Mouse (Mus musculus): Measurements from ENCODE around the gene Smug1.

The Smug1 gene

GRCm38 (mm10) chr15:103176874-103177421, 10.1 kb upstream of the Smug1 start:
- peak; percentile 66 to 71 for DNase-seq

GRCm38 (mm10) chr15:103173251-103173650, 6.4 kb upstream of the Smug1 start:
- no peak for DNase-seq

- no peak for DNase-seq
Measured at GRCm38 (mm10) chr15:103172537-103172936, 5.6 kb upstream of the Smug1 start.

GRCm38 (mm10) chr15:103171276-103171675, 4.4 kb upstream of the Smug1 start:
- no peak for DNase-seq

GRCm38 (mm10) chr15:103170316-103170679, 3.4 kb upstream of the Smug1 start:
- no peak for DNase-seq

- no peak for DNase-seq
Measured at GRCm38 (mm10) chr15:103169612-103170315, 2.9 kb upstream of the Smug1 start.

- DNase-seq, result no peak
Measured at GRCm38 (mm10) chr15:103168801-103169611, 2.1 kb upstream of the Smug1 start.

GRCm38 (mm10) chr15:103167786-103168185, 894 bp upstream of the Smug1 start:
- DNase-seq, result no peak

GRCm38 (mm10) chr15:103165924-103166323, 968 bp downstream of the Smug1 start:
- DNase-seq, result no peak

- DNase-seq, result peak; percentile 58 to 72
Measured at GRCm38 (mm10) chr15:103165379-103165778, 1.5 kb downstream of the Smug1 start.

GRCm38 (mm10) chr15:103163182-103163919, 3.5 kb downstream of the Smug1 start:
- DNase-seq, result peak; percentile 84 to 89

- no peak for DNase-seq
Measured at GRCm38 (mm10) chr15:103157585-103157984, 9.3 kb downstream of the Smug1 start.

GRCm38 (mm10) chr15:103156890-103157289, 10.0 kb downstream of the Smug1 start:
- DNase-seq, result no peak

- no peak for DNase-seq
Measured at GRCm38 (mm10) chr15:103155366-103156321, 11.2 kb downstream of the Smug1 start.

GRCm38 (mm10) chr15:103152890-103153610, 13.8 kb downstream of the Smug1 start:
- no peak for DNase-seq

- DNase-seq, result no peak
Measured at GRCm38 (mm10) chr15:103152371-103152770, 14.5 kb downstream of the Smug1 start.

GRCm38 (mm10) chr15:103147779-103148178, 19.1 kb downstream of the Smug1 start:
- DNase-seq, result no peak

- DNase-seq, result no peak
Measured at GRCm38 (mm10) chr15:103147422-103147690, 19.5 kb downstream of the Smug1 start.

GRCm38 (mm10) chr15:103146627-103147421, 20.1 kb downstream of the Smug1 start:
- no peak for DNase-seq

- no peak for DNase-seq
Measured at GRCm38 (mm10) chr15:103145635-103146299, 21.1 kb downstream of the Smug1 start.
